Comparison of ENCODE assay signal across 11 mouse cellular contexts in genomic region chr16:72794692-72795378, GRCm38 (mm10).
DNase-seq lines count a peak whose midpoint lies in the region; ATAC-seq and TF ChIP-seq lines count a peak whose summit lies in the region.
"Had no signal": no experiment of that assay in that cellular context is flagged by ENCODE, and none has a peak within 500 bp of the region (broad histone marks: within the 10 kb centered on the region; RNA-seq: fewer than 3 reads in every experiment).

No protein-coding gene starts in this region.

- 64% methylated on average over 6 of the region's 6 CpGs for WGBS in limb, embryonic 12.5 days
- 77% methylated on average over 6 of the region's 6 CpGs for WGBS in limb, embryonic 10.5 days
- WGBS in cerebellum, adult 2 months, result 32% methylated on average over 6 of the region's 6 CpGs

- DNase-seq in limb, embryonic 10.5 days (ENCODE audit: low spot score), result no peak
- peak; percentile 71 to 86 for DNase-seq in cerebellum, adult 2 months
- peak; percentile 57 for DNase-seq in gastrocnemius, postnatal 10 days
- peak; percentile 7 for DNase-seq in lung, postnatal 36 days
- no peak for DNase-seq in urinary bladder, adult 2 months (ENCODE audit: low spot score)
- no peak for DNase-seq in natural killer cell, adult 2 months (ENCODE audit: low spot score in 2 of 2)
- DNase-seq: kidney, adult 18-20 months had no signal

- 0 out of 2 replicates have a peak overlapping the region, but pooled peaks have one; percentile 5 for H3K27ac ChIP-seq in limb, embryonic 12.5 days
- H3K27ac ChIP-seq in limb, embryonic 10.5 days, result no peak overlapping the region
- no peak overlapping the region; the same call in 1 of the 2 replicates for H3K27ac ChIP-seq in cerebellum, adult 2 months (ENCODE audit: insufficient read depth, low read length)
- H3K27ac ChIP-seq: limb, embryonic 15.5 days had no signal

- H3K27me3 ChIP-seq in limb, embryonic 12.5 days, result no peaks in the 10 kb centered on the region
- H3K27me3 ChIP-seq in limb, embryonic 10.5 days (ENCODE audit: low read depth, poor library complexity, severe bottlenecking), result no peaks in the 10 kb centered on the region
- H3K27me3 ChIP-seq in cerebellum, adult 2 months (ENCODE audit: control insufficient read depth, insufficient read depth, low read length), result no peaks in the 10 kb centered on the region
- H3K27me3 ChIP-seq: limb, embryonic 15.5 days had no signal

- H3K36me3 ChIP-seq in limb, embryonic 12.5 days, result no peaks in the 10 kb centered on the region
- no peaks in the 10 kb centered on the region for H3K36me3 ChIP-seq in limb, embryonic 10.5 days
- H3K36me3 ChIP-seq: limb, embryonic 15.5 days had no signal

- no peak for TF ChIP-seq POLR2A in cerebellum, adult 2 months (IDR thresholded peaks at IDR 0.05; ENCODE audit: borderline replicate concordance, insufficient read depth, low read length)

- no peak overlapping the region for H3K4me2 ChIP-seq in limb, embryonic 12.5 days
- H3K4me2 ChIP-seq: limb, embryonic 15.5 days had no signal

- H3K9me3 ChIP-seq in limb, embryonic 12.5 days, result no peaks in the 10 kb centered on the region
- no peaks in the 10 kb centered on the region for H3K9me3 ChIP-seq in limb, embryonic 10.5 days (replicated peaks)
- H3K9me3 ChIP-seq: limb, embryonic 15.5 days had no signal

- H3K9ac ChIP-seq in limb, embryonic 12.5 days (replicated peaks), result no peak overlapping the region
- H3K9ac ChIP-seq: limb, embryonic 15.5 days had no signal

- no peak for TF ChIP-seq CTCF in cerebellum, adult 2 months (IDR thresholded peaks at IDR 0.05; ENCODE audit: borderline replicate concordance, insufficient read depth, low read depth, low read length)

- H3K4me3 ChIP-seq in limb, embryonic 12.5 days (replicated peaks), result no peak overlapping the region
- no peak overlapping the region for H3K4me3 ChIP-seq in limb, embryonic 10.5 days
- no peak overlapping the region for H3K4me3 ChIP-seq in cerebellum, adult 2 months (replicated peaks; ENCODE audit: insufficient read depth, low read depth, low read length)
- H3K4me3 ChIP-seq: limb, embryonic 15.5 days had no signal

- H3K4me1 ChIP-seq in limb, embryonic 12.5 days (replicated peaks), result peaks cover 35% of the 10 kb centered on the region
- peaks cover 10% of the 10 kb centered on the region for H3K4me1 ChIP-seq in limb, embryonic 10.5 days
- peaks cover 11% of the 10 kb centered on the region for H3K4me1 ChIP-seq in cerebellum, adult 2 months (ENCODE audit: control insufficient read depth, insufficient read depth, low read length)

- ATAC-seq in limb, embryonic 12.5 days (ENCODE audit: insufficient number of reproducible peaks, insufficient read depth, low FRiP score, low TSS enrichment, low read depth), result no peak
- ATAC-seq in megakaryocyte-erythroid progenitor cell, adult 5-6 weeks (replicated peaks; ENCODE audit: low FRiP score, low TSS enrichment, poor library complexity, severe bottlenecking), result no peak
- ATAC-seq: activated CD4-positive, CD25-positive, alpha-beta regulatory T cell, adult 4 months had no signal

Comparison
In these comparisons a context has a peak if more than half of its experiments do, and no peak if none do; other contexts are left out.
1. DNase-seq: peak in cerebellum, adult 2 months (2 of 2), gastrocnemius, postnatal 10 days (single experiment) and lung, postnatal 36 days (single experiment); none in limb, embryonic 10.5 days (single experiment), urinary bladder, adult 2 months (single experiment) and natural killer cell, adult 2 months (0 of 2).